Mouse (Mus musculus): ENCODE results near the gene Rgs10.

Rgs10 gene

GRCm38 (mm10) chr7:128374156-128374555, 44.4 kb downstream of the Rgs10 start:
- DNase-seq (ENCODE audit: low read depth, low spot score): no peak

GRCm38 (mm10) chr7:128373751-128374150, 44.8 kb downstream of the Rgs10 start:
- DNase-seq (ENCODE audit: low read depth, low spot score): no peak

- DNase-seq (ENCODE audit: low read depth, low spot score): no peak
Measured at GRCm38 (mm10) chr7:128372331-128372730, 46.2 kb downstream of the Rgs10 start.

- no peak for DNase-seq (ENCODE audit: low read depth, low spot score)
Measured at GRCm38 (mm10) chr7:128369366-128369765, 49.2 kb downstream of the Rgs10 start.

- DNase-seq (ENCODE audit: low read depth, low spot score): no peak
Measured at GRCm38 (mm10) chr7:128368828-128369227, 49.7 kb downstream of the Rgs10 start.

- DNase-seq (ENCODE audit: low read depth, low spot score): no peak
Measured at GRCm38 (mm10) chr7:128366654-128367053, 51.9 kb downstream of the Rgs10 start.

GRCm38 (mm10) chr7:128365096-128365715, 53.4 kb downstream of the Rgs10 start:
- no peak for DNase-seq (ENCODE audit: low read depth, low spot score)

GRCm38 (mm10) chr7:128364526-128364925, 54.0 kb downstream of the Rgs10 start:
- no peak for DNase-seq (ENCODE audit: low read depth, low spot score)

- no peak for DNase-seq (ENCODE audit: low read depth, low spot score)
Measured at GRCm38 (mm10) chr7:128363806-128364205, 54.8 kb downstream of the Rgs10 start.

- DNase-seq (ENCODE audit: low read depth, low spot score): no peak
Measured at GRCm38 (mm10) chr7:128362916-128363315, 55.6 kb downstream of the Rgs10 start.

- no peak for DNase-seq (ENCODE audit: low read depth, low spot score)
Measured at GRCm38 (mm10) chr7:128359741-128360140, 58.8 kb downstream of the Rgs10 start.

GRCm38 (mm10) chr7:128359164-128359563, 59.4 kb downstream of the Rgs10 start:
- DNase-seq (ENCODE audit: low read depth, low spot score): no peak

GRCm38 (mm10) chr7:128358741-128359140, 59.8 kb downstream of the Rgs10 start:
- DNase-seq (ENCODE audit: low read depth, low spot score): no peak

- no peak for DNase-seq (ENCODE audit: low read depth, low spot score)
Measured at GRCm38 (mm10) chr7:128356868-128357755, 61.4 kb downstream of the Rgs10 start.

GRCm38 (mm10) chr7:128355463-128355862, 63.1 kb downstream of the Rgs10 start:
- no peak for DNase-seq (ENCODE audit: low read depth, low spot score)

- DNase-seq (ENCODE audit: low read depth, low spot score): no peak
Measured at GRCm38 (mm10) chr7:128352721-128353120, 65.8 kb downstream of the Rgs10 start.

- DNase-seq (ENCODE audit: low read depth, low spot score): no peak
Measured at GRCm38 (mm10) chr7:128351176-128351575, 67.4 kb downstream of the Rgs10 start.

GRCm38 (mm10) chr7:128350316-128350715, 68.2 kb downstream of the Rgs10 start:
- no peak for DNase-seq (ENCODE audit: low read depth, low spot score)

- DNase-seq (ENCODE audit: low read depth, low spot score): no peak
Measured at GRCm38 (mm10) chr7:128349751-128350150, 68.8 kb downstream of the Rgs10 start.

GRCm38 (mm10) chr7:128348608-128349007, 70.0 kb downstream of the Rgs10 start:
- no peak for DNase-seq (ENCODE audit: low read depth, low spot score)

GRCm38 (mm10) chr7:128346991-128347390, 71.6 kb downstream of the Rgs10 start:
- DNase-seq (ENCODE audit: low read depth, low spot score): no peak

GRCm38 (mm10) chr7:128346522-128346921, 72.0 kb downstream of the Rgs10 start:
- no peak for DNase-seq (ENCODE audit: low read depth, low spot score)

- DNase-seq (ENCODE audit: low read depth, low spot score): no peak
Measured at GRCm38 (mm10) chr7:128345691-128346090, 72.9 kb downstream of the Rgs10 start.

Measured in forelimb bud, embryonic 11.5 days (tissue).